Mouse (Mus musculus): ENCODE measurements around the gene Cmc2. TPM values are rescaled to one million over a fixed set of nuclear protein-coding genes. Genes with fewer than 3 reads are reported as not detected.

Cmc2 gene
- polyA plus RNA-seq, 1 experiment from 2014 or later: 25.7 TPM

DNA sequence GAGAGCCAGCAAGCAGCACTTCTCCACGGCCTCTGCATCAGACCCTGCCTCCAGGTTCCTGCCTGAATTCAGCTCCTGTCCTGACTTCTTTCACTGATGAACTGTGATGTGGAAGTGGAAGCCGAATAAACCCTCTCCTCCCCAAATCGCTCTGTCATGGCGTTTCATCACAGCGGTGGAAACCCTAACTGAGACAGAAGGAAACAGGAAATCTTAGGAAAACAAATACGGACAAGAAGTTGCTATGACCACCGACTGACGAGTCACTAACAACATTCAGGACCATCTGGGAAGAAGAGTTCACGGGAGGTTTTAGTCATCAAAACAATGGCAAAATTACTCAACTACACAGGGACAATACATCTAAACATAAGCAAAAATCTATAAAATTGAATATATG, 28.6 kb downstream of the Cmc2 start:
- 83% methylated on average over 9 of the region's 9 CpGs for WGBS
- H3K27ac ChIP-seq (ENCODE audit: low read length): no peak overlapping the region
- no peaks in the 10 kb centered on the region for H3K27me3 ChIP-seq (ENCODE audit: control insufficient read depth, insufficient read depth, low read depth, low read length)
- no peaks in the 10 kb centered on the region for H3K4me1 ChIP-seq (ENCODE audit: control insufficient read depth, insufficient read depth, low read length)
- 0 out of 2 replicates have a peak, but pooled peaks cover 2% of the 10 kb centered on the region for H3K9me3 ChIP-seq (replicated peaks; ENCODE audit: control insufficient read depth, low read length, poor library complexity, severe bottlenecking)
- ATAC-seq: no peak
- no peak overlapping the region for H3K9ac ChIP-seq (ENCODE audit: low read depth, low read length)
- H3K4me3 ChIP-seq (ENCODE audit: low read depth, low read length): no peak overlapping the region
- H3K4me2 ChIP-seq (ENCODE audit: low read length): no peak overlapping the region
- H3K36me3 ChIP-seq (ENCODE audit: control insufficient read depth, insufficient read depth, low read length): 0 out of 2 replicates have a peak, but pooled peaks cover 2% of the 10 kb centered on the region

- H3K4me2 ChIP-seq (ENCODE audit: low read length): no peak overlapping the region
Observed at GRCm38 (mm10) chr8:116892130-116892529, 29.1 kb downstream of the Cmc2 start.

GRCm38 (mm10) chr8:116891446-116891845, 29.8 kb downstream of the Cmc2 start:
- no peak overlapping the region for H3K4me3 ChIP-seq (ENCODE audit: low read depth, low read length)
- no peak overlapping the region for H3K9ac ChIP-seq (ENCODE audit: low read depth, low read length)
- no peak overlapping the region for H3K4me2 ChIP-seq (ENCODE audit: low read length)
- H3K27ac ChIP-seq (ENCODE audit: low read length): no peak overlapping the region
- H3K36me3 ChIP-seq (ENCODE audit: control insufficient read depth, insufficient read depth, low read length): 0 out of 2 replicates have a peak, but pooled peaks cover 2% of the 10 kb centered on the region
- H3K27me3 ChIP-seq (ENCODE audit: control insufficient read depth, insufficient read depth, low read depth, low read length): no peaks in the 10 kb centered on the region
- H3K4me1 ChIP-seq (ENCODE audit: control insufficient read depth, insufficient read depth, low read length): no peaks in the 10 kb centered on the region
- 91% methylated on average over 5 of the region's 5 CpGs for WGBS
- 0 out of 2 replicates have a peak, but pooled peaks cover 2% of the 10 kb centered on the region for H3K9me3 ChIP-seq (replicated peaks; ENCODE audit: control insufficient read depth, low read length, poor library complexity, severe bottlenecking)
- no peak for ATAC-seq

More at GRCm38 (mm10) chr8:116892130-116892529, 29.1 kb downstream of the Cmc2 start:
- H3K4me1 ChIP-seq (ENCODE audit: control insufficient read depth, insufficient read depth, low read length): no peaks in the 10 kb centered on the region
- no peaks in the 10 kb centered on the region for H3K27me3 ChIP-seq (ENCODE audit: control insufficient read depth, insufficient read depth, low read depth, low read length)
- 0 out of 2 replicates have a peak, but pooled peaks cover 2% of the 10 kb centered on the region for H3K36me3 ChIP-seq (ENCODE audit: control insufficient read depth, insufficient read depth, low read length)
- H3K27ac ChIP-seq (ENCODE audit: low read length): no peak overlapping the region
- no peak overlapping the region for H3K9ac ChIP-seq (ENCODE audit: low read depth, low read length)
- no peak overlapping the region for H3K4me3 ChIP-seq (ENCODE audit: low read depth, low read length)
- 90% methylated on average over 3 of the region's 3 CpGs for WGBS
- no peak for ATAC-seq
- H3K9me3 ChIP-seq (replicated peaks; ENCODE audit: control insufficient read depth, low read length, poor library complexity, severe bottlenecking): 0 out of 2 replicates have a peak, but pooled peaks cover 2% of the 10 kb centered on the region

GRCm38 (mm10) chr8:116887813-116888212, 33.4 kb downstream of the Cmc2 start:
- Histone ChIP-seq H3K9ac (ENCODE audit: low read depth, low read length) (no peak overlapping the region), H3K4me3 (ENCODE audit: low read depth, low read length) (no peak overlapping the region), H3K9me3 (replicated peaks; ENCODE audit: control insufficient read depth, low read length, poor library complexity, severe bottlenecking) (0 out of 2 replicates have a peak, but pooled peaks cover 5% of the 10 kb centered on the region), H3K4me2 (ENCODE audit: low read length) (no peak overlapping the region), H3K27me3 (ENCODE audit: control insufficient read depth, insufficient read depth, low read depth, low read length) (no peaks in the 10 kb centered on the region), H3K36me3 (ENCODE audit: control insufficient read depth, insufficient read depth, low read length) (peaks cover 6% of the 10 kb centered on the region; the same call in 1 of the 2 replicates), H3K27ac (ENCODE audit: low read length) (no peak overlapping the region), H3K4me1 (ENCODE audit: control insufficient read depth, insufficient read depth, low read length) (no peaks in the 10 kb centered on the region)
- ATAC-seq: no peak
- 82% methylated on average over 4 of the region's 4 CpGs for WGBS

- Histone ChIP-seq H3K36me3 (ENCODE audit: control insufficient read depth, insufficient read depth, low read length) (peaks cover 4% of the 10 kb centered on the region; the same call in 1 of the 2 replicates), H3K4me2 (ENCODE audit: low read length) (no peak overlapping the region), H3K9me3 (replicated peaks; ENCODE audit: control insufficient read depth, low read length, poor library complexity, severe bottlenecking) (0 out of 2 replicates have a peak, but pooled peaks cover 5% of the 10 kb centered on the region), H3K9ac (ENCODE audit: low read depth, low read length) (no peak overlapping the region), H3K4me3 (ENCODE audit: low read depth, low read length) (no peak overlapping the region), H3K27me3 (ENCODE audit: control insufficient read depth, insufficient read depth, low read depth, low read length) (no peaks in the 10 kb centered on the region), H3K27ac (ENCODE audit: low read length) (no peak overlapping the region), H3K4me1 (ENCODE audit: control insufficient read depth, insufficient read depth, low read length) (no peaks in the 10 kb centered on the region)
- 92% methylated on average over 8 of the region's 8 CpGs for WGBS
- ATAC-seq: no peak
Observed at GRCm38 (mm10) chr8:116881396-116881795, 39.9 kb downstream of the Cmc2 start.

DNA sequence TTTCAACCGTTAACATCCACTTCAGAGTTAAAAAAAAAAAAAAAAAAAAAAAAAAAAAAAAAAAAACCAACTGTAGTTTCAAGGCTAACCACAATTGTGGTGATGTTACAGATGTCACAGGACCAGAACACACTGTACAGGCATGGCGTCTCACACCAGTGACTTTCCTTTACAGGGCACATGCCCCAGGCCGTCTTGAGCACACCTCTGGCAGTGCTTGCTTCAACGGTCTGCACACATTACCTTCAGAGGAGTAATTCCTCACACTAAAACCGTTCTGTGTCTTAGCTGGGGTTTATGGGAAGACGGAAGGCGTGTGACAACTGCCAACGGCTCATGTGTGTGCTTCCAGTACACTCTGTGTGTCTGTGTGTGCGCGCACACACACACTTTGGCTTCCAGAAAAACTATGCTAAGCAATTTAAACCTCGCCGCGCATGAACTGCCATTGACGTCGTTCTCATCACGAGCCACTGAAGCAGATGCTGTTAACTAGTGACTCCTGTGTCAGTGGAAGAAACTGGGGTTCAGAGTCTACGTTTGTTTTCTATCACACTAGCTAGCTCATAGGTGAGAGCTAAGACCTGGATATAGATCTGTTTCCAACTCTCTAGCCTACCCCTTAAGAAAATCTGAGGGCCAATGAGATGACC, 45.3 kb downstream of the Cmc2 start:
- H3K9me3 ChIP-seq (replicated peaks; ENCODE audit: control insufficient read depth, low read length, poor library complexity, severe bottlenecking): no peaks in the 10 kb centered on the region
- no peak for ATAC-seq
- WGBS: 88% methylated on average over 17 of the region's 17 CpGs
- no peak overlapping the region for H3K9ac ChIP-seq (ENCODE audit: low read depth, low read length)
- no peaks in the 10 kb centered on the region for H3K27me3 ChIP-seq (ENCODE audit: control insufficient read depth, insufficient read depth, low read depth, low read length)
- no peak overlapping the region for H3K4me2 ChIP-seq (ENCODE audit: low read length)
- H3K27ac ChIP-seq (ENCODE audit: low read length): no peak overlapping the region
- H3K36me3 ChIP-seq (ENCODE audit: control insufficient read depth, insufficient read depth, low read length): no peaks in the 10 kb centered on the region
- H3K4me3 ChIP-seq (ENCODE audit: low read depth, low read length): no peak overlapping the region
- no peaks in the 10 kb centered on the region for H3K4me1 ChIP-seq (ENCODE audit: control insufficient read depth, insufficient read depth, low read length)

DNA sequence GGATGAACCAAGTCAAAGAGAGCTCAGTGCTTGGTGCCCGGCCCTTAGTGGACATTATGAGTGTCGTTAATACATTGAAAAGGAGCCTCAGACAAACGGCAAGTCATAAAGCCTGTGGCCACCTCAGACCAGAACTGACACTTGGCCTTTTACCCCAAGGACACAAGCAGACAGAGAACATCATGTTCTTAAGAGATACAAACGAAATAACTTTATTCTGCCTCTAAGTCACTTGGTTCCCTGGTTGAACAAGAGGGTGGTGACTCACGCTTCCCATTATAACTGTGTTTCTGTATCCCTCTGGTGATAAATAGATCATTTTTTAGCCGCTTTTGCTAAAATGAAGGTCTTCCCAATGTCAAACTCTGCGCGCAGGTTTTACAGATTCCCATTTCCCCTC, 47.3 kb downstream of the Cmc2 start:
- H3K27me3 ChIP-seq (ENCODE audit: control insufficient read depth, insufficient read depth, low read depth, low read length): no peaks in the 10 kb centered on the region
- no peak overlapping the region for H3K4me3 ChIP-seq (ENCODE audit: low read depth, low read length)
- H3K27ac ChIP-seq (ENCODE audit: low read length): no peak overlapping the region
- no peaks in the 10 kb centered on the region for H3K36me3 ChIP-seq (ENCODE audit: control insufficient read depth, insufficient read depth, low read length)
- H3K4me1 ChIP-seq (ENCODE audit: control insufficient read depth, insufficient read depth, low read length): no peaks in the 10 kb centered on the region
- no peak overlapping the region for H3K9ac ChIP-seq (ENCODE audit: low read depth, low read length)
- no peak overlapping the region for H3K4me2 ChIP-seq (ENCODE audit: low read length)
- ATAC-seq: no peak
- 88% methylated on average over 8 of the region's 8 CpGs for WGBS
- H3K9me3 ChIP-seq (replicated peaks; ENCODE audit: control insufficient read depth, low read length, poor library complexity, severe bottlenecking): no peaks in the 10 kb centered on the region

- H3K4me1 ChIP-seq (ENCODE audit: control insufficient read depth, insufficient read depth, low read length): no peaks in the 10 kb centered on the region
- no peak overlapping the region for H3K4me3 ChIP-seq (ENCODE audit: low read depth, low read length)
- H3K9me3 ChIP-seq (replicated peaks; ENCODE audit: control insufficient read depth, low read length, poor library complexity, severe bottlenecking): no peaks in the 10 kb centered on the region
- no peak overlapping the region for H3K27ac ChIP-seq (ENCODE audit: low read length)
- no peaks in the 10 kb centered on the region for H3K27me3 ChIP-seq (ENCODE audit: control insufficient read depth, insufficient read depth, low read depth, low read length)
- ATAC-seq: no peak
- H3K9ac ChIP-seq (ENCODE audit: low read depth, low read length): no peak overlapping the region
- no peaks in the 10 kb centered on the region for H3K36me3 ChIP-seq (ENCODE audit: control insufficient read depth, insufficient read depth, low read length)
- no peak overlapping the region for H3K4me2 ChIP-seq (ENCODE audit: low read length)
- 78% methylated on average over 11 of the region's 11 CpGs for WGBS
Observed at GRCm38 (mm10) chr8:116873586-116873985, 47.7 kb downstream of the Cmc2 start.

DNA sequence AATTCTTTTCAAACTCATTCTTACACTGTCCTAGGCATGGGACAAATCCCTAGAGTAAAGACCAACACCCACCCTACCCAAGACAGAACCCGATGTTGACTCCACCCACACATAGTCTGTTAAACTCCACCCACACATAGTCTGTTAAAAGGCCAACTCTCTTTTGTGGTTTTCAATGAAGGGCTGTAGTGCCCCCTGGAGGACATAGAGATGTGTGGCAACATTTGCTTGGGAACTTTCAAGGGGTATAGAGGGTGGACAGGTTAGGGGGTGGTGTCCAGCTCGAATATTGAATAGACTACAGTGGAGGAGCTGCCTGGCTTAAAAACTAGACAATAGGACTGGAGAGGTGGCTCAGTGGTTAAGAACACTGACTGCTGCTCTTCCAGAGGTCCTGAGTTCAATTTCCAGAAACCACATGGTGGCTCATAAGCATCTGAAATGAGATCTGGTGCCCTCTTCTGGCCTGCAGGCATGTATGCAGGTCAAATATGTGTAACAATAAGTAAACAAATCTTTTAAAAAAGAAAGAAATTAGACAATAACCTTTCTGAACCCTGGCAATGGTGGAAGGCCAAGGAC, 48.4 kb downstream of the Cmc2 start:
- Histone ChIP-seq H3K4me1 (ENCODE audit: control insufficient read depth, insufficient read depth, low read length) (no peaks in the 10 kb centered on the region), H3K9me3 (replicated peaks; ENCODE audit: control insufficient read depth, low read length, poor library complexity, severe bottlenecking) (no peaks in the 10 kb centered on the region), H3K9ac (ENCODE audit: low read depth, low read length) (no peak overlapping the region), H3K4me2 (ENCODE audit: low read length) (no peak overlapping the region), H3K27me3 (ENCODE audit: control insufficient read depth, insufficient read depth, low read depth, low read length) (no peaks in the 10 kb centered on the region), H3K27ac (ENCODE audit: low read length) (no peak overlapping the region), H3K36me3 (ENCODE audit: control insufficient read depth, insufficient read depth, low read length) (no peaks in the 10 kb centered on the region), H3K4me3 (ENCODE audit: low read depth, low read length) (no peak overlapping the region)
- ATAC-seq: no peak
- WGBS: 78% methylated on average over 2 of the region's 2 CpGs
